Mouse (Mus musculus) lung, postnatal 0 days (tissue): Measurements from ENCODE around the gene Ccr4. TPM values are rescaled to one million over a fixed set of nuclear protein-coding genes. Genes with fewer than 3 reads are reported as not detected.
A peak's percentile ranks its signal among the peaks of the same experiment; 100 is the strongest.

Source experiments
- ATAC-seq: fragments of 200-750 bp; cut with Nextera tagmentation; 2 replicates; pipeline ENCODE4 v1.8.0; 2017; ENCODE audit warnings: moderate library complexity
- DNase-seq: peaks from one replicate; pipeline ENCODE4 v3.0.0-alpha.2; 2016; ENCODE audit warnings: low spot score
- H3K27ac ChIP-seq: fragments of 300-500 bp; sonication (generic); 2 replicates; pipeline ENCODE4 v1.5.1; 2014; ENCODE audit warnings: antibody characterized with exemption, mild to moderate bottlenecking, low read length, mixed read lengths
- H3K27me3 ChIP-seq: fragments of 300-500 bp; sonication (generic); replicated peaks from 2 replicates; pipeline ENCODE4 v1.6.1; 2014; ENCODE audit warnings: low read length, mixed read lengths; ENCODE audit not compliant: insufficient read depth
- H3K36me3 ChIP-seq: fragments of 300-500 bp; sonication (generic); 2 replicates; pipeline ENCODE4 v1.6.1; 2014; ENCODE audit warnings: low read length, mixed read lengths; ENCODE audit not compliant: insufficient read depth
- H3K4me1 ChIP-seq: fragments of 300-500 bp; sonication (generic); 2 replicates; pipeline ENCODE4 v1.6.1; 2014; ENCODE audit warnings: antibody characterized with exemption, low read depth, low read length, mixed read lengths; ENCODE audit not compliant: insufficient read depth
- H3K4me2 ChIP-seq: fragments of 300-500 bp; sonication (generic); replicated peaks from 2 replicates; pipeline ENCODE4 v1.6.1; 2014; ENCODE audit warnings: low read depth, mild to moderate bottlenecking, low read length, moderate library complexity, mixed read lengths
- H3K4me3 ChIP-seq: fragments of 300-500 bp; sonication (generic); 2 replicates; pipeline ENCODE4 v1.5.1; 2014; ENCODE audit warnings: low read depth, low read length
- H3K9ac ChIP-seq: fragments of 300-500 bp; sonication (generic); replicated peaks from 2 replicates; pipeline ENCODE4 v1.6.1; 2014; ENCODE audit warnings: low read depth, mild to moderate bottlenecking
- H3K9me3 ChIP-seq: fragments of 300-500 bp; sonication (generic); 2 replicates; pipeline ENCODE4 v1.6.1; 2016; ENCODE audit warnings: low read length, mixed read lengths
- CTCF ChIP-seq: IDR thresholded peaks from 2 replicates; pipeline ENCODE4 v1.5.1; 2016; ENCODE audit warnings: antibody characterized with exemption, mild to moderate bottlenecking
- EP300 ChIP-seq: IDR thresholded peaks from 2 replicates; pipeline ENCODE4 v1.6.1; 2016; ENCODE audit warnings: antibody characterized with exemption, mild to moderate bottlenecking, control low read depth
- WGBS: fragments of 180-500 bp; shearing (Covaris S2); extraction: QIAGEN DNeasy Blood & Tissue Kit; methylation state at CpG from one replicate; pipeline ENCODE4 v1.1.7; 2014; 5-methylcytosine and 5-hydroxymethylcytosine counted together
- polyA plus RNA-seq: library from polyadenylated mRNA; unstranded; fragments of >200 nt; fragmentation: Nextera tagmentation; extraction: Ambion mirVana; gene quantifications from 2 replicates; pipeline ENCODE4 v1.2.1, GENCODE M21; 2015

The Ccr4 gene
- polyA plus RNA-seq, 1 experiment from 2014 or later: not detected

DNA sequence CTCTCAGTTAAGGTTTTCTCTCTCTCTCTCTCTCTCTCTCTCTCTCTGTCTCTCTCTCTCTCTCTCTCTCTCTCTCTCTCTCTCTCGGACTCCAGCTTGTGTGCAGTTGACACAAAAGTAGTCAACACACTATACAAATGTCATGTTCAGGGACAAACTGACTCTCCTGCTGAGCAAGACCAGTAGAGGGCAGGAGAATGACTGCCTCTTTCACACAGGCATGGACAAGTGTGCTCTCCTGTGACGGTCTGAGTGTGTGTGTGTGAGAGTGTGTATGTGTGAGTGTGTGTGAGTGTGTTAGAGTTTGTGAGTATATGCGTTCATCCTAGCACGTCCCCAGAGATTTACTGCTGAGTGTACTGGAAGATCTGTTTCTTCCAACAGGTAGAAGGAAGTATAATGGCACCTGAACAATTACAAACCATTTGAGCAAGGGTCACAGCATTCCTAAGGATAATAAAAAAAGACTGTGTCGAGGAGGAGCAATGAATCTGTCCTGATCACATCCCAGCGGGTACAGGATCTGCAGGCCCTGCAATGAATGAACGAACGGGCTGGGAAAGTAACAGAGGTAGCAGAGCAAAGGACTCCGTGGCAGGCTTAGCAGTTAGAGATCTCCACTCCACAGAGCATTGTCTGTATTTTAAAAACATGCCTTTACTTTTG lies 14.2 kb upstream of the Ccr4 start:
- no peak overlapping the region for H3K4me2 ChIP-seq
- WGBS: 59% methylated on average over 9 of the region's 9 CpGs
- H3K27me3 ChIP-seq: no peaks in the 10 kb centered on the region
- H3K9me3 ChIP-seq: no peaks in the 10 kb centered on the region; the same call in 1 of the 2 replicates
- H3K4me1 ChIP-seq: no peaks in the 10 kb centered on the region; the same call in 1 of the 2 replicates
- H3K4me3 ChIP-seq: no peak overlapping the region
- no peak for DNase-seq
- no peak for TF ChIP-seq EP300
- peak; percentile 68 for TF ChIP-seq CTCF
- ATAC-seq: no peak
- H3K9ac ChIP-seq: no peak overlapping the region
- H3K27ac ChIP-seq: no peak overlapping the region
- no peaks in the 10 kb centered on the region for H3K36me3 ChIP-seq

DNA sequence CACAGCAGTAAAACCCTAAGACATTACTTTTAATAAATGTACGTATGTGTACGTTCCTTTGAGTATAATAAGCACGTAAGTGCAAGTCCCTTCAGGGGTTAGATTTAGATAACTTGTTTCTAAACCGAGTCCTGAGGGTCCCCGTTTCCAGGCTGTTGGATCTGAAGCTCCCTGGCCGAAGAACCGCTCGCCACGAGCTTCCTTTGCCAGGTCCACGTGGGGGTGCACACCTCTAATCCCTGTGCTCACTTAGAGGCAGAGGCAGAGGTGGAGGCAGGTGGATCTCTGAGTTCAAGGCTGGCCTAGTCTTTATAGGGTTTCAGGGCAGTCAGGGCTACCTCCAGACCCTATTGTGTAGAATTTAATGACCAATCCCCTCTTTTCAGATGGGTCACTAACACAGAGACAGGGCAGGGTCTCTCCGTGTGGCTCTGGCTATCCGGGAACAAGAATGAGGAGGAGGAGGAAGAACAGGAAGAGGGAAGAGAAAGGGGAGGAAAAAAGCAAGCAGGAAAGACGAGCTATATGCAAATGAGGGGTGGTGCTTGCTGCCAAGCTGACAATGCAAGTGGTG lies 13.3 kb upstream of the Ccr4 start:
- Histone ChIP-seq H3K9ac (no peak overlapping the region), H3K4me3 (no peak overlapping the region), H3K4me2 (no peak overlapping the region), H3K27me3 (no peaks in the 10 kb centered on the region), H3K9me3 (peaks cover 6% of the 10 kb centered on the region; the same call in 1 of the 2 replicates), H3K4me1 (no peaks in the 10 kb centered on the region; the same call in 1 of the 2 replicates), H3K27ac (no peak overlapping the region), H3K36me3 (no peaks in the 10 kb centered on the region)
- ATAC-seq (no peak), DNase-seq (no peak)
- WGBS: 76% methylated on average over 13 of the region's 13 CpGs
- TF ChIP-seq CTCF: no peak

DNA sequence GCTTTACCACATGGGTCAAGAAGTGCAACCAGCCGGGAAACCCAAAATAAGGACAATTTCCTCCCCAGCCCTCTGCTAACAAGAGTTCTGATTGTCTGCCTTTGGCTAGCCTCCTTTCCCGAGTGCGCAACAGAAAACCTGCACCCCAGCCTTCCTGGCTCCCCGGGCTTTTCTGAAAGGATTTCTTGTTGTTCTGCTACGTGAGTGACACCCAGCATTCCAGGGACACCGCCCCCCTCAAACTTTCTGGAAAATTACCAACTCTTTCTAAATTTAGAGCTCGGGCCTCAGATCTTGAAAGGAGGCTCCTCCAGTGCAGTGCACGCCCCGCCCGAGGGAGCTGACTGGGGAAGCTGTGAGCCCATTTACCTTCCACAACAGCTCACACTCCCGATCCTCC lies 10.6 kb upstream of the Ccr4 start, which contains the start of gene C130032M10Rik:
C130032M10Rik (plus strand) TSS at position 334 of the 400 bp plus-strand sequence.
- no peak within 1 kb of the TSS for H3K4me3 ChIP-seq
- peak; percentile 37 for DNase-seq
- peak within 1 kb of the TSS; percentile 26; the same call in 1 of the 2 replicates for H3K27ac ChIP-seq
- H3K9ac ChIP-seq: 0 out of 2 replicates have a peak within 1 kb of the TSS, but pooled peaks have one; percentile 8
- H3K4me2 ChIP-seq: 0 out of 2 replicates have a peak within 1 kb of the TSS, but pooled peaks have one; percentile 19
- H3K9me3 ChIP-seq: peaks cover 12% of the 10 kb centered on the region; the same call in 1 of the 2 replicates
- ATAC-seq: peak; percentile 47; the same call in 1 of the 2 replicates
- WGBS: 35% methylated on average over 11 of the region's 11 CpGs
- no peak for TF ChIP-seq EP300
- no peak for TF ChIP-seq CTCF
- H3K36me3 ChIP-seq: no peaks in the 10 kb centered on the region
- H3K27me3 ChIP-seq: no peaks in the 10 kb centered on the region
- no peaks in the 10 kb centered on the region; the same call in 1 of the 2 replicates for H3K4me1 ChIP-seq

DNA sequence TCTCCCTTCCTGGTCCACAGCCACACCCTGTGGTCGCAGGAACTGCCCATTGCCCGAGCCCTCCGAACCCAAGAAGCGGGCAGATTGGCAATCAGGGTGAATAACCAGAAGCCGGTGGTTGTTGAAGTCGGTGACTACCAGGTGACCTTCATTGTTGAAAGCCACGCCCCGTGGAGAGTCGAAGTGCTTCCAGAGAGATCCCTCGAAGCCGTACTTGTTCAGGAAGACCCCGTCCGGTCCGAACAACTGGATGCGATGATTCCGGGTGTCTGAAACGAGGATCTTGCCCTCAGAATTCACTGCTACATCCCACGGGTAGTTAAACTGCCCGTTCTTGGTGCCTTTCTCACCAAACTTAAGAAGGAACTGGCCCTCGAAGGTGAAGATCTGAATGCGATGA lies 8.1 kb upstream of the Ccr4 start:
- Histone ChIP-seq H3K4me3 (no peak overlapping the region), H3K4me1 (no peaks in the 10 kb centered on the region; the same call in 1 of the 2 replicates), H3K27ac (no peak overlapping the region), H3K4me2 (no peak overlapping the region), H3K27me3 (no peaks in the 10 kb centered on the region), H3K36me3 (no peaks in the 10 kb centered on the region), H3K9ac (no peak overlapping the region), H3K9me3 (peaks cover 12% of the 10 kb centered on the region; the same call in 1 of the 2 replicates)
- TF ChIP-seq EP300: no peak
- TF ChIP-seq CTCF: no peak
- DNase-seq (no peak), ATAC-seq (no peak)
- 98% methylated on average over 21 of the region's 21 CpGs for WGBS

DNA sequence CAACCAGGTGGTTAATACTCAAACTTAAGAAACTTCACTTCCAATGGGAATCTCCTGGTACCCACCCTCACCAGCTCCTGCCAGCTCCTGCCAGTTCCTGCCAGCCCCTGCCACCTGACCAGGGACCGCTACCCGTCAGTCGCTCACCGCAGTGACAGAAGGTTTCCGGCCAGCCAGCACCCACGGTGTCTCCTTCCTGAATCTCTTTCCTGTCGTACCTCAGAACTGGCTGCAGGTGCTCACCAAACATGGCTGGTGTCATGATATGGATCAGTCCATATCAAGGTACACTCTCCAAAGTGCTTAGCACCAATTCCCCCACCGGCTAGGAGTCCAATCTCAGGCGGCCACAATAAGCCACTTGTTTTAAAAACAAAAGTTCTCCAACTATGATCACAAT lies 5.1 kb upstream of the Ccr4 start:
- TF ChIP-seq CTCF: no peak
- no peak for TF ChIP-seq EP300
- Histone ChIP-seq H3K4me1 (no peaks in the 10 kb centered on the region), H3K4me3 (no peak overlapping the region), H3K36me3 (no peaks in the 10 kb centered on the region), H3K9ac (no peak overlapping the region), H3K4me2 (no peak overlapping the region), H3K27ac (no peak overlapping the region), H3K27me3 (no peaks in the 10 kb centered on the region), H3K9me3 (peaks cover 12% of the 10 kb centered on the region; the same call in 1 of the 2 replicates)
- ATAC-seq: no peak
- 86% methylated on average over 9 of the region's 9 CpGs for WGBS
- no peak for DNase-seq

DNA sequence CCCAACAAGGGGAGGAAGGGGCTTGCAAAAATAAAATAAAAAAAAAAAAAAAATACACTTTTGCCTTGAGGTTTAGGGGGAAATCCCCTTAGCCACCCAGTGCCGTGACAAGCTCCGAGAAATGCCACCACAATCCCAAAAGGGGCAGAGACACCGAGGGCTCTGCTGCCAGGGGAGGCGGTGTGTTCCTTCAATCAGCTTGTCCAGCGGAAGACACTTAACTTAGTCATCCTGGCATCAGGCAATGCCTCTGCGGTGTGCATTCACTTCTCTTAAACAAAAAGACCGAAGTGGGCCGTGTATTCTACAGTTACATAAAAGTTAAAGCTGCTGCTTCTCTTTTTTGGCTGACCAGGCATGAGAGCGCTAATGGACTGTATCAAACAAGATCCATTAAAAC lies 2.7 kb upstream of the Ccr4 start:
- WGBS: 83% methylated on average over 9 of the region's 9 CpGs
- no peak for TF ChIP-seq CTCF
- no peak for TF ChIP-seq EP300

More for the DNA sequence above, 2.7 kb upstream of the Ccr4 start:
- Histone ChIP-seq H3K4me1 (no peaks in the 10 kb centered on the region), H3K9ac (no peak overlapping the region), H3K4me2 (no peak overlapping the region), H3K27me3 (no peaks in the 10 kb centered on the region), H3K36me3 (no peaks in the 10 kb centered on the region), H3K9me3 (no peaks in the 10 kb centered on the region), H3K4me3 (no peak overlapping the region), H3K27ac (no peak overlapping the region)
- ATAC-seq (no peak), DNase-seq (no peak)
